Mouse (Mus musculus) cerebellum, adult 2 months (tissue): Measurements from ENCODE around the gene Cemip. TPM values are rescaled to one million over a fixed set of nuclear protein-coding genes. Genes with fewer than 3 reads are reported as not detected.

Source experiments
- DNase-seq, 2 experiments: peaks; one replicate each; pipeline ENCODE4 v3.0.0; 2021
- H3K27ac ChIP-seq: fragments of 200-500 bp; 2 replicates; pipeline ENCODE4 v1.5.1; 2012; ENCODE audit warnings: low read length, control low read depth, inconsistent platforms; ENCODE audit not compliant: insufficient read depth
- H3K27me3 ChIP-seq: fragments of 200-500 bp; 2 replicates; pipeline ENCODE4 v1.6.1; 2012; ENCODE audit warnings: inconsistent platforms, mild to moderate bottlenecking, low read length, moderate library complexity; ENCODE audit not compliant: control insufficient read depth, insufficient read depth
- H3K4me1 ChIP-seq: fragments of 200-500 bp; 2 replicates; pipeline ENCODE4 v1.6.1; 2011; ENCODE audit warnings: low read length; ENCODE audit not compliant: control insufficient read depth, insufficient read depth
- H3K4me3 ChIP-seq: fragments of 200-500 bp; replicated peaks from 2 replicates; pipeline ENCODE3; 2011; ENCODE audit warnings: mild to moderate bottlenecking, low read depth, low read length, control low read depth; ENCODE audit not compliant: insufficient read depth
- CTCF ChIP-seq: fragments of 200-500 bp; IDR thresholded peaks from 2 replicates; pipeline ENCODE4 v1.5.1; 2011; ENCODE audit warnings: low read depth, mild to moderate bottlenecking, control low read depth, low read length, moderate library complexity, borderline replicate concordance; ENCODE audit not compliant: insufficient read depth
- POLR2A ChIP-seq: fragments of 200-500 bp; IDR thresholded peaks from 2 replicates; pipeline ENCODE4 v1.6.1; 2011; ENCODE audit warnings: low read length, control low read depth, borderline replicate concordance; ENCODE audit not compliant: insufficient read depth
- WGBS: fragments of 180-500 bp; shearing (Covaris S2); methylation state at CpG from one replicate; pipeline ENCODE4 v1.1.7; 2018; 5-methylcytosine and 5-hydroxymethylcytosine counted together
- polyA plus RNA-seq: library from polyadenylated mRNA; depleted of rRNA; stranded (reverse); fragments of >200 nt; gene quantifications from 2 replicates; pipeline ENCODE4 v1.2.3, GENCODE M21; 2012

The Cemip gene
- polyA plus RNA-seq, 1 experiment: 5.4 TPM

GRCm38 (mm10) chr7:83902296-83903145 is 183.8 kb downstream of the Cemip start:
- Histone ChIP-seq H3K27me3 (no peaks in the 10 kb centered on the region), H3K4me3 (no peak overlapping the region), H3K27ac (no peak overlapping the region), H3K4me1 (no peaks in the 10 kb centered on the region; the same call in 1 of the 2 replicates)
- WGBS: 83% methylated on average over 5 of the region's 5 CpGs
- TF ChIP-seq CTCF: no peak
- TF ChIP-seq POLR2A: no peak
- DNase-seq: no peak

DNA sequence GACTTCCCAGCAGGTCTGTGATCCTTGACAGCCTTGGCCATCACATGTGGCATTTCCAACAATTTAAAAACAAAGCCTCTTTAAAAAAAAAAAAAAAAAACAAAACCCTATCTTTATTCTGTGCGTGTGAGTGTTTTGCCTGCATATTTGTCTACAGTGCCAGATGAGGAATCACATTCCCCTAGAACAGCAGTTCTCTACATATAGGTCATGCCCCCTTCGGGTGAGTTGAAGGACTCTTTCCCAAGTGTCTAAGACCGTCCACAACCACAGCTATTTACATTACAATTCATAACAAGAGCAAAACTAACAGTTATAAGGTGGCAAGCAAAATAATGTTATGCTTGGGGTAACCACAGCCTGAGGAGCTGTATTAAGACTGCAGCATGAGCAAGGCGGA is 184.9 kb downstream of the Cemip start:
- no peaks in the 10 kb centered on the region for H3K27me3 ChIP-seq

GRCm38 (mm10) chr7:83900519-83900918 is 185.8 kb downstream of the Cemip start:
- TF ChIP-seq POLR2A (no peak), CTCF (no peak)
- no peak overlapping the region for H3K4me3 ChIP-seq
- no peak for DNase-seq
- WGBS: 67% methylated on average over 3 of the region's 3 CpGs
- no peaks in the 10 kb centered on the region; the same call in 1 of the 2 replicates for H3K4me1 ChIP-seq
- H3K27me3 ChIP-seq: no peaks in the 10 kb centered on the region
- H3K27ac ChIP-seq: no peak overlapping the region

More for the DNA sequence above, 184.9 kb downstream of the Cemip start:
- no peak for TF ChIP-seq POLR2A
- TF ChIP-seq CTCF: no peak
- no peaks in the 10 kb centered on the region; the same call in 1 of the 2 replicates for H3K4me1 ChIP-seq
- 88% methylated on average over 4 of the region's 4 CpGs for WGBS
- no peak overlapping the region for H3K27ac ChIP-seq
- no peak overlapping the region for H3K4me3 ChIP-seq
- DNase-seq: no peak

DNA sequence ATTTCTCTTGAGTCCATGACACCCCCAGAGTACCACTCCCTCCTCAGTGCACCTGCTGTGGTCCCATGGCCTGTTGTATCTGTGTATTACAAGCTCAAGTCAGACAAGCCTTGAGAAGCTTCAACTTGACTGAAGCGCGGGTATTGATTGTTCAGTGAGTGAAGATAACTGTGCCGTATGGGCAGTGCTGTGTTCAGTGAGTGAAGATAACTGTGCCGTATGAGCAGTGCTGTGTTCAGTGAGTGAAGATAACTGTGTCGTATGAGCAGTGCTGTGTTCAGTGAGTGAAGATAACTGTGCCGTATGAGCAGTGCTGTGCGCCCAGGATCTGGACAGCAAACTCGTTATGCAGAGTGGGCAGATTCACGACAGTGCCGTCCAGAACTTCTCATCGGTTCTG is 188.0 kb downstream of the Cemip start:
- Histone ChIP-seq H3K4me1 (peaks cover 7% of the 10 kb centered on the region; the same call in 1 of the 2 replicates), H3K27ac (no peak overlapping the region), H3K4me3 (no peak overlapping the region), H3K27me3 (no peaks in the 10 kb centered on the region)
- no peak for DNase-seq
- WGBS: 92% methylated on average over 11 of the region's 11 CpGs
- TF ChIP-seq CTCF: no peak
- TF ChIP-seq POLR2A: no peak

- WGBS: 92% methylated on average over 5 of the region's 5 CpGs
- DNase-seq: no peak
- H3K4me3 ChIP-seq: no peak overlapping the region
These were observed 190.1 kb downstream of the Cemip start for GRCm38 (mm10) chr7:83896077-83896740.

GRCm38 (mm10) chr7:83894348-83894747 is 192.0 kb downstream of the Cemip start:
- WGBS: 86% methylated on average over 1 of the region's 1 CpGs
- no peak for DNase-seq
- no peaks in the 10 kb centered on the region for H3K27me3 ChIP-seq
- H3K4me1 ChIP-seq: peaks cover 11% of the 10 kb centered on the region; the same call in 1 of the 2 replicates
- no peak overlapping the region for H3K27ac ChIP-seq
- no peak for TF ChIP-seq POLR2A
- TF ChIP-seq CTCF: no peak
- H3K4me3 ChIP-seq: no peak overlapping the region

More at GRCm38 (mm10) chr7:83896077-83896740, 190.1 kb downstream of the Cemip start:
- Histone ChIP-seq H3K4me1 (peaks cover 11% of the 10 kb centered on the region; the same call in 1 of the 2 replicates), H3K27ac (no peak overlapping the region), H3K27me3 (no peaks in the 10 kb centered on the region)
- no peak for TF ChIP-seq CTCF
- TF ChIP-seq POLR2A: no peak

- under 1% methylated on average over 21 of the region's 21 CpGs for WGBS
- TF ChIP-seq CTCF: no peak
- H3K4me3 ChIP-seq: peak overlapping the region; percentile 83
- H3K27me3 ChIP-seq: no peaks in the 10 kb centered on the region
- H3K27ac ChIP-seq: peak overlapping the region; percentile 48
- H3K4me1 ChIP-seq: peaks cover 11% of the 10 kb centered on the region; the same call in 1 of the 2 replicates
- no peak for DNase-seq
These were observed 194.0 kb downstream of the Cemip start for GRCm38 (mm10) chr7:83892333-83892669.
